Mouse (Mus musculus): Measurements from ENCODE around the gene Sec24b.

The Sec24b gene

GRCm38 (mm10) chr3:129940780-129941179, 120.6 kb downstream of the Sec24b start:
- in situ Hi-C loops (cut with MboI; ENCODE audit: unreplicated experiment in 2 of 2) = no loop called here

GRCm38 (mm10) chr3:129939058-129939457, 122.3 kb downstream of the Sec24b start:
- in situ Hi-C loops (cut with MboI; ENCODE audit: unreplicated experiment in 2 of 2) = no loop called here

GRCm38 (mm10) chr3:129937848-129938247, 123.5 kb downstream of the Sec24b start:
- in situ Hi-C loops (cut with MboI; ENCODE audit: unreplicated experiment in 2 of 2) = no loop called here

GRCm38 (mm10) chr3:129936561-129936960, 124.8 kb downstream of the Sec24b start:
- in situ Hi-C loops (cut with MboI; ENCODE audit: unreplicated experiment in 2 of 2) = no loop called here
